Mouse (Mus musculus): ENCODE results near the gene Primpol. TPM values are rescaled to one million over a fixed set of nuclear protein-coding genes. Genes with fewer than 3 reads are reported as not detected.
"Not testable (repeated sequence)": the region's sequence is repeated elsewhere in the genome, so short reads cannot be mapped to it uniquely, and the experiment has no call there.

The Primpol gene
- polyA plus RNA-seq, 1 experiment from 2014 or later, result 10.7 TPM

DNA sequence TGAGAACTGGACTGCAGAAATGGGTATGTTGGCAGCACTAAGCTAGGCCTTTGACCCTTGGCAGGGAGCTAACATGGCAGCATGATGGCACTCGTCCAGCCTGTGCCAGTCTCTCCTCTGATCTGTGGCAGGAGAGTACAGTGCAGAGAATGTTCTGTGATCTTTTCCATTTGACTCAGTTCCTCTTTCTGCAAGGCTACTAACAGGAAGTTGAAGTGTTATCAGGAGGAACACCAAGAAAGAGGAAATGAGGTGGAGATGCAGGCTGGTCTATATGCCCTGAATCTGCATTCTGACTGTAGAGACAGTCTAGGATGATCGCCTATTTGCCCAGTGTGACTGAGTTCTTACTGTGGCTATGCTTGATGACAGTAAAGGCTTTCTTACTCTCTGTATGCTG, 21.4 kb downstream of the Primpol start:
- H3K36me3 ChIP-seq (ENCODE audit: control insufficient read depth, insufficient read depth, low read length), result peaks cover 8% of the 10 kb centered on the region; the same call in 1 of the 2 replicates
- no peaks in the 10 kb centered on the region for H3K9me3 ChIP-seq (ENCODE audit: control insufficient read depth, low read length)
- no peaks in the 10 kb centered on the region for H3K27me3 ChIP-seq (ENCODE audit: control insufficient read depth, insufficient read depth, low read length)
- H3K27ac ChIP-seq (replicated peaks in 1 of 2; ENCODE audit: control insufficient read depth in 1 of 2, insufficient read depth in 1 of 2, low read depth in 2 of 2, low read length in 2 of 2), result no peak overlapping the region
- 72% methylated on average over 2 of the region's 2 CpGs for WGBS
- no peak for ATAC-seq (ENCODE audit: insufficient number of reproducible peaks, insufficient read depth, low FRiP score, low read depth)
- no peak overlapping the region for H3K4me2 ChIP-seq (ENCODE audit: low read length)
- H3K9ac ChIP-seq (ENCODE audit: low read length), result no peak overlapping the region
- no peak overlapping the region for H3K4me3 ChIP-seq (ENCODE audit: control insufficient read depth in 1 of 2, insufficient read depth in 1 of 2, low read depth in 1 of 2, low read length in 2 of 2)
- H3K4me1 ChIP-seq (ENCODE audit: control insufficient read depth in 2 of 2, insufficient read depth in 2 of 2, low read length in 2 of 2), result peaks cover 4 to 17% of the 10 kb centered on the region in 2 experiments

DNA sequence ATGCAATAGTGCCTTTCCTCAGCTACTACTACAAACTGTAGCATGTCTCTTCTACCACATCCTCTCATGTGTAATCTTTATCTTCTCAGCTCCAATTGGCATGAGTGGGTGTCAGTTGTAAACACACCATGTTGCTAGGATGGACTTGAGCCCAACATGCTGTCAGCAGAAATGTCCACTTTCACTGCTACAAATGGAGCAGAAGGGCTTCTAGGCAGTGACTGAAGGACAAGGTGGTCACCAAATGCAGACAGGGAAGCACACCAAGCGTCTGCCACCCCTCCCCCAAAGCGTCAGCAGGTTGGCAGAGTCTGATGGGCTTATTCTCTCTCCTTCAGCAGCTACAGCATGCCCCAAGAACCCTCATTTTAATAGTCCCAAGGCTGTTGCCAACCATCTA, 23.2 kb downstream of the Primpol start:
- Histone ChIP-seq H3K4me2 (ENCODE audit: low read length) (no peak overlapping the region), H3K4me3 (ENCODE audit: control insufficient read depth in 1 of 2, insufficient read depth in 1 of 2, low read depth in 1 of 2, low read length in 2 of 2) (no peak overlapping the region), H3K9ac (ENCODE audit: low read length) (no peak overlapping the region), H3K36me3 (ENCODE audit: control insufficient read depth, insufficient read depth, low read length) (peaks cover 6% of the 10 kb centered on the region; the same call in 1 of the 2 replicates), H3K27me3 (ENCODE audit: control insufficient read depth, insufficient read depth, low read length) (no peaks in the 10 kb centered on the region), H3K4me1 (ENCODE audit: control insufficient read depth in 2 of 2, insufficient read depth in 2 of 2, low read length in 2 of 2) (peaks cover 4 to 9% of the 10 kb centered on the region in 2 experiments), H3K27ac (replicated peaks in 1 of 2; ENCODE audit: control insufficient read depth in 1 of 2, insufficient read depth in 1 of 2, low read depth in 2 of 2, low read length in 2 of 2) (no peak overlapping the region), H3K9me3 (ENCODE audit: control insufficient read depth, low read length) (no peaks in the 10 kb centered on the region)
- no peak for ATAC-seq (ENCODE audit: insufficient number of reproducible peaks, insufficient read depth, low FRiP score, low read depth)
- 36% methylated on average over 2 of the region's 2 CpGs for WGBS

DNA sequence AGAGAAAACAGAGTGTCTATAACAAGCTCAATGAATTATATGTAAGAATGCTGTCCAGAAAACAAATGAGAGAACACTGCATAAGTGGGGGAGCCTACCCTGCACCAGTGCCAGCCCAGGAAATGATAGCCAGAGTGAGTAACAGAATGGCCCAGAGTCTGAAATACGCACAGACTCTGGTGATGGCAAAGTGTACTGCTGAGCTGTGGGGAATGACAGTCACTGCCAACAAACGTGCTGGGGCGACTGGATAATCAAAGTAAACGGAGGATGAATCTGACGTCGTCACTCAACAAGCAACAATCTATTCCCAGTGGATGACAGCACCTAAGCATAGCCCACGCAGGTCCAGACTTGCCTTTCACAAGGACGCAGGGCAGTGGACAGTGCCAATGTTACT, 23.9 kb downstream of the Primpol start:
- 58% methylated on average over 8 of the region's 8 CpGs for WGBS
- ATAC-seq (ENCODE audit: insufficient number of reproducible peaks, insufficient read depth, low FRiP score, low read depth), result no peak
- H3K4me1 ChIP-seq (ENCODE audit: control insufficient read depth in 2 of 2, insufficient read depth in 2 of 2, low read length in 2 of 2), result peaks cover 2 to 4% of the 10 kb centered on the region in 2 experiments
- no peaks in the 10 kb centered on the region for H3K9me3 ChIP-seq (ENCODE audit: control insufficient read depth, low read length)
- H3K4me3 ChIP-seq (ENCODE audit: control insufficient read depth in 1 of 2, insufficient read depth in 1 of 2, low read depth in 1 of 2, low read length in 2 of 2), result no peak overlapping the region
- H3K4me2 ChIP-seq (ENCODE audit: low read length), result no peak overlapping the region
- no peaks in the 10 kb centered on the region for H3K27me3 ChIP-seq (ENCODE audit: control insufficient read depth, insufficient read depth, low read length)
- peaks cover 6% of the 10 kb centered on the region; the same call in 1 of the 2 replicates for H3K36me3 ChIP-seq (ENCODE audit: control insufficient read depth, insufficient read depth, low read length)
- no peak overlapping the region for H3K27ac ChIP-seq (replicated peaks in 1 of 2; ENCODE audit: control insufficient read depth in 1 of 2, insufficient read depth in 1 of 2, low read depth in 2 of 2, low read length in 2 of 2)
- H3K9ac ChIP-seq (ENCODE audit: low read length), result no peak overlapping the region

DNA sequence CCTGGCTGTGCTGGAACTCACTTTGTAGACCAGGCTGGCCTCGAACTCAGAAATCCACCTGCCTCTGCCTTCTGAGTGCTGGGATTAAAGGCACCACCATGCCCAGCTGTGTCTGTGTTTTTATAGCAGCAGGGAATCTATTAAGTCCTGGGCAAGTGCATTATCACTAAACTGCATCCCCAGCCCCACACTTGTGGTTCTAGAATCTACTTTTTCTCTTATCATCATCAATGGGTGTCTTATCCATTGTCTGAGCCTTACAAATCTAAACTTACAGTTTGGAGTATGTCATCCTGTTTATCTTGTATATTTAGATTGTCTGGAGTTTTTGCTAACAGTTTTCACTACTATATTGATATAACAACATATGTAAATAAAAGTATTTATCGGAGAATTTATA, 28.3 kb downstream of the Primpol start:
- Histone ChIP-seq H3K4me3 (ENCODE audit: control insufficient read depth in 1 of 2, insufficient read depth in 1 of 2, low read depth in 1 of 2, low read length in 2 of 2) (no peak overlapping the region), H3K27ac (replicated peaks in 1 of 2; ENCODE audit: control insufficient read depth in 1 of 2, insufficient read depth in 1 of 2, low read depth in 2 of 2, low read length in 2 of 2) (no peak overlapping the region), H3K27me3 (ENCODE audit: control insufficient read depth, insufficient read depth, low read length) (no peaks in the 10 kb centered on the region), H3K9me3 (ENCODE audit: control insufficient read depth, low read length) (no peaks in the 10 kb centered on the region), H3K9ac (ENCODE audit: low read length) (no peak overlapping the region), H3K36me3 (ENCODE audit: control insufficient read depth, insufficient read depth, low read length) (peaks cover 11% of the 10 kb centered on the region), H3K4me1 (ENCODE audit: control insufficient read depth in 2 of 2, insufficient read depth in 2 of 2, low read length in 2 of 2) (peaks cover 0 to 2% of the 10 kb centered on the region in 2 experiments; a peak in 2 of 4 replicates), H3K4me2 (ENCODE audit: low read length) (no peak overlapping the region)
- ATAC-seq (ENCODE audit: insufficient number of reproducible peaks, insufficient read depth, low FRiP score, low read depth), result no peak
- 90% methylated on average over 2 of the region's 2 CpGs for WGBS

DNA sequence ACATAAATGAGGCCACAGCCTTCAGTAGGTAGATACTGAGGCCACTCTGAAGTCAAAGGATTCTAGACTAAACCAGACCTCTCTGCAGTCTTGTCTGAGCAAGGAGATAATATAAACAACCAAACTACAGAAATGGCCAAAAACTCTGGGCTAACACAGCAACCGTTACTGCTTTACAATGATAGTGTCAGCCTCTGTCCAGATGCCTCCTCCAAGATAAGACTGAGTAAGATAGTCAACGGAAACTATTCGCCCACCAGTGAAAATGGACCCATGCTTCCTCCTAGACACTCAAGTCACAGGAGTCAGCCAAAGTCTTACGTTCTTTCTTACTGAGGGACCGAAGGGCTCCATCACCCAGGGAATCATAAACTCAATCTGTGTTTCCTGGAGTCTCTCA, 29.1 kb downstream of the Primpol start:
- no peak overlapping the region for H3K27ac ChIP-seq (replicated peaks in 1 of 2; ENCODE audit: control insufficient read depth in 1 of 2, insufficient read depth in 1 of 2, low read depth in 2 of 2, low read length in 2 of 2)
- H3K9ac ChIP-seq (ENCODE audit: low read length), result no peak overlapping the region
- H3K27me3 ChIP-seq (ENCODE audit: control insufficient read depth, insufficient read depth, low read length), result no peaks in the 10 kb centered on the region
- no peak overlapping the region for H3K4me2 ChIP-seq (ENCODE audit: low read length)
- no peak for ATAC-seq (ENCODE audit: insufficient number of reproducible peaks, insufficient read depth, low FRiP score, low read depth)
- H3K4me1 ChIP-seq (ENCODE audit: control insufficient read depth in 2 of 2, insufficient read depth in 2 of 2, low read length in 2 of 2), result no peaks in the 10 kb centered on the region; a peak in 1 of 4 replicates
- H3K36me3 ChIP-seq (ENCODE audit: control insufficient read depth, insufficient read depth, low read length), result peaks cover 8% of the 10 kb centered on the region
- no peak overlapping the region for H3K4me3 ChIP-seq (ENCODE audit: control insufficient read depth in 1 of 2, insufficient read depth in 1 of 2, low read depth in 1 of 2, low read length in 2 of 2)
- WGBS, result 69% methylated on average over 5 of the region's 5 CpGs
- H3K9me3 ChIP-seq (ENCODE audit: control insufficient read depth, low read length), result no peaks in the 10 kb centered on the region

DNA sequence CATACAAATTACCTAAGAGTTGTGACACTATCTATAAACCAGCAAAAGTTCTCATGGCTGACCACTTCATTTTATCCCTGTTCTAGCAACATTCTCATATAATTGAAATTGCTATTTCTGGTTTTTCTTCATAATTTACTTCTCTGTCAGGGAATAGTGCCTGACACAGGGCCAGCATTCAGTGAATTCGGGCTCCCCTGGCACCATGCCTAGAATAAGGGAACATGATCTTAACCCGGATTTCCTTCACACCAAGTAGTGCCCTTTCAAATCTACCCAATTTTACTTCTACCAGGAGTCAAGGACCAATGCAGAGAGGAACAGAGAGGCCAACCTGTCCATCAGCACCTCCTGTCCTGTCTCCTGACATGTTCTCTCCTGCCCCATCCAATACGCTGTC, 31.4 kb downstream of the Primpol start:
- Histone ChIP-seq H3K4me2 (ENCODE audit: low read length) (no peak overlapping the region), H3K27me3 (ENCODE audit: control insufficient read depth, insufficient read depth, low read length) (no peaks in the 10 kb centered on the region), H3K4me3 (ENCODE audit: control insufficient read depth in 1 of 2, insufficient read depth in 1 of 2, low read depth in 1 of 2, low read length in 2 of 2) (no peak overlapping the region), H3K27ac (replicated peaks in 1 of 2; ENCODE audit: control insufficient read depth in 1 of 2, insufficient read depth in 1 of 2, low read depth in 2 of 2, low read length in 2 of 2) (no peak overlapping the region), H3K4me1 (ENCODE audit: control insufficient read depth in 2 of 2, insufficient read depth in 2 of 2, low read length in 2 of 2) (peaks cover 0 to 2% of the 10 kb centered on the region in 2 experiments; a peak in 1 of 4 replicates), H3K9me3 (ENCODE audit: control insufficient read depth, low read length) (no peaks in the 10 kb centered on the region), H3K36me3 (ENCODE audit: control insufficient read depth, insufficient read depth, low read length) (peaks cover 24% of the 10 kb centered on the region), H3K9ac (ENCODE audit: low read length) (no peak overlapping the region)
- no peak for ATAC-seq (ENCODE audit: insufficient number of reproducible peaks, insufficient read depth, low FRiP score, low read depth)
- WGBS, result 64% methylated on average over 3 of the region's 3 CpGs

DNA sequence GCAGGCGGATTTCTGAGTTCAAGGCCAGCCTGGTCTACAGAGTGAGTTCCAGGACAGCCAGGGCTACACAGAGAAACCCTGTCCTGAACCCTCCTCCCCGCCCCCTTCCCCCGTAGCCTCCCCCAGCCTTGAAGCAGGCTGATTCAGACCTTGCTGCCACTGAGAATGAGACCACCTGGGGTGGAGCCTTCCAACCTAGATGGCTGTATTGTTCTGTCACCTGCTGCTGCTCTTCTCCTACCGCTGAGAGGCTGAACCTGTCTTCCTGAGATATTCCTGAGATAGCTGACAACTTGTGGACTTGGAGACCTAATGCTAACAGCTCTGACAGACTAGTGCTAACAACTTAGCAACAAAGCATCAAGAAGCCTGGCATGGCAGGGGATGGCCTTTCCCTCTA, 32.7 kb downstream of the Primpol start:
- H3K27me3 ChIP-seq (ENCODE audit: control insufficient read depth, insufficient read depth, low read length); H3K4me1 ChIP-seq (ENCODE audit: control insufficient read depth in 2 of 2, insufficient read depth in 2 of 2, low read length in 2 of 2); H3K4me3 ChIP-seq (ENCODE audit: control insufficient read depth in 1 of 2, insufficient read depth in 1 of 2, low read depth in 1 of 2, low read length in 2 of 2); ATAC-seq (ENCODE audit: insufficient number of reproducible peaks, insufficient read depth, low FRiP score, low read depth); H3K4me2 ChIP-seq (ENCODE audit: low read length); H3K27ac ChIP-seq (replicated peaks in 1 of 2; ENCODE audit: control insufficient read depth in 1 of 2, insufficient read depth in 1 of 2, low read depth in 2 of 2, low read length in 2 of 2); H3K9ac ChIP-seq (ENCODE audit: low read length); H3K9me3 ChIP-seq (ENCODE audit: control insufficient read depth, low read length): not testable (repeated sequence)
- peaks cover 36% of the 10 kb centered on the region for H3K36me3 ChIP-seq (ENCODE audit: control insufficient read depth, insufficient read depth, low read length)
- WGBS, result 60% methylated on average over 4 of the region's 4 CpGs

DNA sequence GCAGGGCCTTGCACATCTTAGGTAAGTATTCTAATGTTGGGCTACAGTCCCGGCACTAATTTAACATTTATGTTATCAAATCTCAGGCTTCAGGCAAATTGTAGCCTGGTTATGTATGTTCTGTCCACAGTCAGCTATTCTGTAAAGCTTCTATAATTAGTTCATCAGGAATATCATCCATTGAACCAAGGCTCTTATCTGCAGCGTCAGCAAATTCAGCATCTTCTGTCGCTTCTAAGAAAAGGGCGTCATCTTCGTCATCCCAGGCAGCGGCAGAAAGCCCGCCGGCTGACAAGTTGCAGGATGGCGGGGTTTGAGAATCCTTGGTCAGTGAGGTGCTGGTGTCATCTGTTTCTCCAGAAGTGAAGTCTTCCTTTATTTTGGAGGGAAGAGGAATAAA, 38.2 kb downstream of the Primpol start:
- no peak overlapping the region for H3K9ac ChIP-seq (ENCODE audit: low read length)
- H3K4me2 ChIP-seq (ENCODE audit: low read length), result no peak overlapping the region
- no peak for ATAC-seq (ENCODE audit: insufficient number of reproducible peaks, insufficient read depth, low FRiP score, low read depth)
- WGBS, result 90% methylated on average over 9 of the region's 9 CpGs
- H3K4me3 ChIP-seq (ENCODE audit: control insufficient read depth in 1 of 2, insufficient read depth in 1 of 2, low read depth in 1 of 2, low read length in 2 of 2), result no peak overlapping the region
- H3K27me3 ChIP-seq (ENCODE audit: control insufficient read depth, insufficient read depth, low read length), result no peaks in the 10 kb centered on the region
- H3K27ac ChIP-seq (replicated peaks in 1 of 2; ENCODE audit: control insufficient read depth in 1 of 2, insufficient read depth in 1 of 2, low read depth in 2 of 2, low read length in 2 of 2), result no peak overlapping the region
- peaks cover 82% of the 10 kb centered on the region for H3K36me3 ChIP-seq (ENCODE audit: control insufficient read depth, insufficient read depth, low read length)
- no peaks in the 10 kb centered on the region for H3K9me3 ChIP-seq (ENCODE audit: control insufficient read depth, low read length)
- H3K4me1 ChIP-seq (ENCODE audit: control insufficient read depth in 2 of 2, insufficient read depth in 2 of 2, low read length in 2 of 2), result peaks cover 0 to 2% of the 10 kb centered on the region in 2 experiments; a peak in 1 of 4 replicates

Measured in heart, embryonic 14.5 days (tissue).